Mouse (Mus musculus): Measurements from ENCODE around the gene Fbxl19.

DNA sequence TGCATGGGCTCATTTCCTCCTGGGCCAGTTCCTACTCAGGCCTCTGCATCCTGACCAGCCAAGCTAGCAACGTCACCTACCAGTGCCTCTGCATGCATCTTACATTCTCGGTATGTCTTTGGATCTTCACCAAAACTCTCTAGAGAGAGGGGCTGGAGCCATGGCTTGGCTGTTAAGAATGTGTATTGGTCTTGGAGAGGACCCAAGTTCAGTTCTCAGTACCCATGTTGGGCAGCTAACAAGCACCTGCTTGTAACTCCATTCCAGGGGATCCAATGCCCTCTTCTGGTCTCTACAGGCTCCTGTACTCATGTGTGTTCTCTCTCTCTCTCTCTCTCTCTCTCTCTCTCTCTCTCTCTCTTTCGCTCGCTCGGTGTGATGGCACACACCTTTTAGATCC is 73.4 kb downstream of the Fbxl19 start:
- TF ChIP-seq ZKSCAN1 (IDR thresholded peaks at IDR 0.05; ENCODE audit: borderline replicate concordance, low read depth, low read length) (no peak), CTCF (conservative IDR thresholded peaks at IDR 0.05 in 1 of 2, IDR thresholded peaks at IDR 0.05 in 1 of 2; ENCODE audit: low read depth in 2 of 2, low read length in 2 of 2) (no peak), TCF12 (IDR thresholded peaks at IDR 0.05; ENCODE audit: low read depth, low read length) (no peak), SIN3A (IDR thresholded peaks at IDR 0.05; ENCODE audit: low read length) (no peak), JUND (conservative IDR thresholded peaks at IDR 0.05; ENCODE audit: low read depth, low read length) (no peak), TBP (conservative IDR thresholded peaks at IDR 0.05; ENCODE audit: low read depth, low read length) (no peak), KAT2A (IDR thresholded peaks at IDR 0.05; ENCODE audit: insufficient replicate concordance, low read length) (no peak), POLR2A (IDR thresholded peaks at IDR 0.05; ENCODE audit: low read depth, low read length) (no peak), UBTF (IDR thresholded peaks at IDR 0.05; ENCODE audit: low read depth, low read length) (no peak), CHD2 (IDR thresholded peaks at IDR 0.05; ENCODE audit: low read length) (no peak), USF1 (IDR thresholded peaks at IDR 0.05; ENCODE audit: low read depth, low read length) (no peak), HCFC1 (IDR thresholded peaks at IDR 0.05; ENCODE audit: low read depth, low read length) (no peak), MXI1 (IDR thresholded peaks at IDR 0.05; ENCODE audit: low read depth, low read length) (no peak)

All from CH12.LX (cell line).